Mouse (Mus musculus): ENCODE results near the gene Mybphl.

Gene Mybphl

GRCm38 (mm10) chr3:108364270-108364995 lies at the start of gene Mybphl:
Gene Mybphl (plus strand): TSS chr3:108364911.
- DNase-seq = no peak

- DNase-seq = no peak
Measured at GRCm38 (mm10) chr3:108318517-108318916, 46.2 kb upstream of the Mybphl start.

GRCm38 (mm10) chr3:108321671-108322070 lies 43.0 kb upstream of the Mybphl start:
- DNase-seq = peak; percentile 42 to 57

GRCm38 (mm10) chr3:108322136-108322535 lies 42.6 kb upstream of the Mybphl start:
- no peak for DNase-seq

GRCm38 (mm10) chr3:108322962-108323361 lies 41.7 kb upstream of the Mybphl start:
- DNase-seq = peak; percentile 39 to 56

- DNase-seq = no peak
Measured at GRCm38 (mm10) chr3:108324837-108325236, 39.9 kb upstream of the Mybphl start.

- DNase-seq = no peak
Measured at GRCm38 (mm10) chr3:108325521-108325920, 39.2 kb upstream of the Mybphl start.

GRCm38 (mm10) chr3:108327275-108327674 lies 37.4 kb upstream of the Mybphl start:
- DNase-seq = peak; percentile 33 to 37

GRCm38 (mm10) chr3:108327916-108328315 lies 36.8 kb upstream of the Mybphl start:
- peak; percentile 53 to 55 for DNase-seq

GRCm38 (mm10) chr3:108328441-108328841 lies 36.3 kb upstream of the Mybphl start:
- peak; percentile 91 to 93 for DNase-seq

GRCm38 (mm10) chr3:108330812-108331211 lies 33.9 kb upstream of the Mybphl start:
- no peak for DNase-seq

- DNase-seq = no peak
Measured at GRCm38 (mm10) chr3:108336878-108337277, 27.8 kb upstream of the Mybphl start.

- no peak for DNase-seq
Measured at GRCm38 (mm10) chr3:108341040-108341439, 23.7 kb upstream of the Mybphl start.

- DNase-seq = no peak
Measured at GRCm38 (mm10) chr3:108342185-108342584, 22.5 kb upstream of the Mybphl start.

- no peak for DNase-seq
Measured at GRCm38 (mm10) chr3:108345855-108346254, 18.9 kb upstream of the Mybphl start.

- DNase-seq = no peak
Measured at GRCm38 (mm10) chr3:108348376-108348775, 16.3 kb upstream of the Mybphl start.

GRCm38 (mm10) chr3:108355245-108355644 lies 9.5 kb upstream of the Mybphl start:
- DNase-seq = no peak

GRCm38 (mm10) chr3:108357051-108357450 lies 7.7 kb upstream of the Mybphl start:
- no peak for DNase-seq

- DNase-seq = peak in 1 of 2 experiments; percentile 34
Measured at GRCm38 (mm10) chr3:108358445-108358844, 6.3 kb upstream of the Mybphl start.

GRCm38 (mm10) chr3:108360894-108361293 lies 3.8 kb upstream of the Mybphl start:
- DNase-seq = no peak

- peak in 1 of 2 experiments; percentile 32 for DNase-seq
Measured at GRCm38 (mm10) chr3:108363626-108364025, 1.1 kb upstream of the Mybphl start.

GRCm38 (mm10) chr3:108367173-108367572 lies 2.5 kb downstream of the Mybphl start:
- peak; percentile 72 to 75 for DNase-seq

- no peak for DNase-seq
Measured at GRCm38 (mm10) chr3:108367828-108368227, 3.1 kb downstream of the Mybphl start.

GRCm38 (mm10) chr3:108368721-108369120 lies 4.0 kb downstream of the Mybphl start:
- DNase-seq = no peak

- no peak for DNase-seq
Measured at GRCm38 (mm10) chr3:108372274-108372673, 7.6 kb downstream of the Mybphl start.
